Mouse (Mus musculus): Measurements from ENCODE around the gene Dclk2. TPM values are rescaled to one million over a fixed set of nuclear protein-coding genes. Genes with fewer than 3 reads are reported as not detected.

The Dclk2 gene
- polyA plus RNA-seq, 1 experiment from 2014 or later, result 5.1 TPM

- Histone ChIP-seq H3K27ac (ENCODE audit: poor library complexity, severe bottlenecking) (no peak overlapping the region), H3K9ac (no peak overlapping the region), H3K4me1 (replicated peaks) (peaks cover 9% of the 10 kb centered on the region), H3K4me2 (no peak overlapping the region), H3K27me3 (replicated peaks) (no peaks in the 10 kb centered on the region), H3K36me3 (no peaks in the 10 kb centered on the region), H3K4me3 (no peak overlapping the region), H3K9me3 (replicated peaks) (no peaks in the 10 kb centered on the region)
- 64% methylated on average over 10 of the region's 10 CpGs for WGBS
- ATAC-seq (ENCODE audit: insufficient number of reproducible peaks, low FRiP score), result no peak
Observed at GRCm38 (mm10) chr3:86862245-86862938, 58.3 kb downstream of the Dclk2 start.

- Histone ChIP-seq H3K9me3 (replicated peaks) (no peaks in the 10 kb centered on the region), H3K4me1 (replicated peaks) (peaks cover 14% of the 10 kb centered on the region), H3K4me3 (no peak overlapping the region), H3K36me3 (no peaks in the 10 kb centered on the region), H3K27me3 (replicated peaks) (no peaks in the 10 kb centered on the region), H3K9ac (no peak overlapping the region), H3K4me2 (no peak overlapping the region), H3K27ac (ENCODE audit: poor library complexity, severe bottlenecking) (no peak overlapping the region)
- WGBS, result 78% methylated on average over 2 of the region's 2 CpGs
- no peak for ATAC-seq (ENCODE audit: insufficient number of reproducible peaks, low FRiP score)
Observed at GRCm38 (mm10) chr3:86859791-86860190, 60.9 kb downstream of the Dclk2 start.

DNA sequence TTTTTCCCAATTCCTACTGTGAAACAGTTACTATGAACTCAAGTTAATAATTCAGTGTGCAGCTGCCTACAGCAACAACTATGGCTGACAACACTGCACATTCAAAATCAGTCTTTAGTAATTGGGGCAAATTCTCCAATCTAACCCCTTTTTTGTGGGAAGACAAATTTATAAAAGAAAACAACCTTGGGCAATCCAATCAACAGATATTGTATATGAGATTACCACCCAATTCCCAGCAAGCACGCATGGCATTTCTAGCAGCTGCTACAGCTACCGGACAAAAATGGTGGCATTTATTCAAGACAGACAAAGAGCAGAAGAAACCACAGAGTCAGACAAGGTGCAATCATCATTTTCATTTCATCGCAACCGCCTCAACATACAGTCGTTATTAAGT lies 62.0 kb downstream of the Dclk2 start:
- Histone ChIP-seq H3K9me3 (replicated peaks) (no peaks in the 10 kb centered on the region), H3K27me3 (replicated peaks) (no peaks in the 10 kb centered on the region), H3K9ac (no peak overlapping the region), H3K27ac (ENCODE audit: poor library complexity, severe bottlenecking) (no peak overlapping the region), H3K4me3 (no peak overlapping the region), H3K4me2 (no peak overlapping the region), H3K4me1 (replicated peaks) (peaks cover 14% of the 10 kb centered on the region), H3K36me3 (no peaks in the 10 kb centered on the region)
- ATAC-seq (ENCODE audit: insufficient number of reproducible peaks, low FRiP score), result no peak
- WGBS, result 92% methylated on average over 5 of the region's 5 CpGs

DNA sequence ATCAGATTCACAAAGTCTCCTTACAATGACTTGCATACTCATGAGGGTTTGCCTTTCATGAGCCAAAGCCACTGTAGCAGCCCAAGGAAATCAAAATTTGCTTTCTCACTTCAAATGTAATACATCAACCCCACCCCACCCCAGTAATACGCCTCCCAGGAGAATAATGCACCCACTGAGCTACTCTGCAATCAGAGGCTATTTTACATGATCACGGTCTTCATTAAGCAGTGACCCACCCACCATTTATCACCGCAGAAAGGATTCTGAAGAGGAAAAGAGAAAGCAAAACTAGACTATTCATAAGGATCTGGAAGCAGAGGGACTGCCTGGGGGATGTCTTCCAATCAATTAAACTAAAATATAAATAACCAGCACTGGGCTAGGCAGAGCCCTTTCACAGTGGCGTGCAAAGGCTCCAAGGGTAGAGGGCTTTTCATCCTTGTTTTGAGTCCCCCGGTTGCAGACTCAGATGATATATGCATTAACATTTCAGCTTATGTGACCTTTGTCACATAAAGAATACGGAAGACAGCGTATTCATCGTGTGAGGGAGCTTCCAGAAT lies 62.7 kb downstream of the Dclk2 start:
- no peaks in the 10 kb centered on the region for H3K36me3 ChIP-seq
- H3K4me1 ChIP-seq (replicated peaks), result peaks cover 7% of the 10 kb centered on the region
- H3K9me3 ChIP-seq (replicated peaks), result no peaks in the 10 kb centered on the region
- ATAC-seq (ENCODE audit: insufficient number of reproducible peaks, low FRiP score), result no peak
- H3K4me2 ChIP-seq, result no peak overlapping the region
- no peak overlapping the region for H3K9ac ChIP-seq
- H3K4me3 ChIP-seq, result no peak overlapping the region
- no peaks in the 10 kb centered on the region for H3K27me3 ChIP-seq (replicated peaks)
- no peak overlapping the region for H3K27ac ChIP-seq (ENCODE audit: poor library complexity, severe bottlenecking)
- WGBS, result 80% methylated on average over 8 of the region's 8 CpGs

GRCm38 (mm10) chr3:86852867-86853266 lies 67.8 kb downstream of the Dclk2 start:
- Histone ChIP-seq H3K9ac (no peak overlapping the region), H3K4me3 (no peak overlapping the region), H3K4me1 (replicated peaks) (peaks cover 12% of the 10 kb centered on the region), H3K27ac (ENCODE audit: poor library complexity, severe bottlenecking) (no peak overlapping the region), H3K4me2 (no peak overlapping the region), H3K27me3 (replicated peaks) (no peaks in the 10 kb centered on the region), H3K9me3 (replicated peaks) (no peaks in the 10 kb centered on the region), H3K36me3 (no peaks in the 10 kb centered on the region)
- no peak for ATAC-seq (ENCODE audit: insufficient number of reproducible peaks, low FRiP score)
- 56% methylated on average over 3 of the region's 3 CpGs for WGBS

- WGBS, result 79% methylated on average over 7 of the region's 7 CpGs
- Histone ChIP-seq H3K4me3 (no peak overlapping the region), H3K9ac (no peak overlapping the region), H3K4me2 (no peak overlapping the region), H3K27ac (ENCODE audit: poor library complexity, severe bottlenecking) (no peak overlapping the region), H3K9me3 (replicated peaks) (no peaks in the 10 kb centered on the region), H3K4me1 (replicated peaks) (peaks cover 12% of the 10 kb centered on the region), H3K36me3 (no peaks in the 10 kb centered on the region), H3K27me3 (replicated peaks) (no peaks in the 10 kb centered on the region)
- ATAC-seq (ENCODE audit: insufficient number of reproducible peaks, low FRiP score), result no peak
Observed at GRCm38 (mm10) chr3:86851131-86851530, 69.5 kb downstream of the Dclk2 start.

GRCm38 (mm10) chr3:86850394-86851030 lies 70.1 kb downstream of the Dclk2 start:
- H3K4me3 ChIP-seq, result no peak overlapping the region
- H3K36me3 ChIP-seq, result no peaks in the 10 kb centered on the region
- H3K27me3 ChIP-seq (replicated peaks), result no peaks in the 10 kb centered on the region
- peak; percentile 29; the same call in 1 of the 2 replicates for ATAC-seq (ENCODE audit: insufficient number of reproducible peaks, low FRiP score)
- peaks cover 12% of the 10 kb centered on the region for H3K4me1 ChIP-seq (replicated peaks)
- H3K27ac ChIP-seq (ENCODE audit: poor library complexity, severe bottlenecking), result no peak overlapping the region
- H3K9ac ChIP-seq, result no peak overlapping the region
- H3K4me2 ChIP-seq, result no peak overlapping the region
- 63% methylated on average over 10 of the region's 10 CpGs for WGBS
- H3K9me3 ChIP-seq (replicated peaks), result no peaks in the 10 kb centered on the region

DNA sequence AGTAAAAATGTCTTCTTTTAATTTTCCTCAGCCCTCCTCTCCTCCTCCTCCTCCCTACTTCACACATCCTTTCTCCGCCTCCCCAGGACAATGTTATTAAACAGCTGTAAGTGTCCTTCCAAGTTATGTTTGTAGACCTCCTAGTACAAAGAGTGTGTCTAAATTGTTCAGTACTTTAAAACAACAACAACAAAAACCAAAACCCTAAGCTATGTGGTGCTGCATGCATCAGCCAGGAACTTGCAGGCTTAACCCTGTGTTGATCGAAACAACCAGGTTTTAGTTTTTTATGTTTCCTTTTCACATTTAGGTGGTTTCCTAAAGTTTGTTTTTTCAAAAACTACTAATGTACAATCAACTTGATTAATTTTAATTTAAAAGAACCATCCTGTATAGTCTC lies 71.3 kb downstream of the Dclk2 start:
- Histone ChIP-seq H3K27ac (ENCODE audit: poor library complexity, severe bottlenecking) (no peak overlapping the region), H3K27me3 (replicated peaks) (no peaks in the 10 kb centered on the region), H3K9ac (no peak overlapping the region), H3K9me3 (replicated peaks) (no peaks in the 10 kb centered on the region), H3K4me1 (replicated peaks) (peaks cover 10% of the 10 kb centered on the region), H3K4me3 (no peak overlapping the region), H3K36me3 (no peaks in the 10 kb centered on the region), H3K4me2 (no peak overlapping the region)
- ATAC-seq (ENCODE audit: insufficient number of reproducible peaks, low FRiP score), result no peak
- 84% methylated on average over 2 of the region's 2 CpGs for WGBS

DNA sequence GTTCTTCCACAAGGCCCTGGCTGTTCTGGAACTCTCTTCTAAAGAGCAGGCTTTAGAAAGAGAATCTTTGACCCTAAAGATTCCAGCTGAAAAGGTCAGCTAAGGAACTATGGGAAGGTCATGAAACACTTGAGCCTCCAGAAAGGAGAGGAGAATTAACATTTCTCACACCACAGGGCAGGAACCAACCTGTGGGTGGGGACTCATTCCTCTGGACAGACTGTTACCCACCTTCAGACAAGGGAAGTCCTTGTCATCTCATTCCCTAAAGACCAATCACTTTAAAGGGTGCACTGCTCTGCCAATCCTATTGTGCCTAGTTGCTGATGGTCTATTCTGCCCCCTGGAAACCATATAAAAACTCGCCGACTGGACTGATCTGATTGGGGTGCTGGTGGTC lies 73.1 kb downstream of the Dclk2 start:
- Histone ChIP-seq H3K9me3 (replicated peaks) (no peaks in the 10 kb centered on the region), H3K9ac (no peak overlapping the region), H3K4me1 (replicated peaks) (peaks cover 10% of the 10 kb centered on the region), H3K36me3 (no peaks in the 10 kb centered on the region), H3K27ac (ENCODE audit: poor library complexity, severe bottlenecking) (no peak overlapping the region), H3K4me3 (no peak overlapping the region), H3K27me3 (replicated peaks) (no peaks in the 10 kb centered on the region), H3K4me2 (no peak overlapping the region)
- no peak for ATAC-seq (ENCODE audit: insufficient number of reproducible peaks, low FRiP score)
- 77% methylated on average over 2 of the region's 2 CpGs for WGBS

DNA sequence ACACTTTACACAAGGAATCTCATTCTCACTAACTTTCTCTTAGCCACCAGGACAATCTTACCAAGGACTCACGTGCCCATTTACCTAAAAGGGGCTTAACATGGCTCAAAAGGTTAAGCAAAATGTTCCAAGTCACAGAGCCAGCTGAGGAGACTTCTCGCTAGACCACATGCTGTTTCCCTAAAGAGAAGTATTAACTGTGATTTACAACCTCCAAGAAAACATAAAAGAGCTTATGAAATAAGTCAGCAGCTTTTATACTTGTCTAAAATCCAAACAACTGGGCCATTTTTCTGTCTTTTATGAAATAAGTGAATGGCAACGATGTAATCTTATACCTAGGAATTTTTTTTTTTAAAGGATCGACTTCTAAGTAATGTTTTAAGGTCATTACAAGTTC lies 74.6 kb downstream of the Dclk2 start:
- 0 out of 2 replicates have a peak, but pooled peaks cover 3% of the 10 kb centered on the region for H3K9me3 ChIP-seq (replicated peaks)
- H3K9ac ChIP-seq, result no peak overlapping the region
- no peaks in the 10 kb centered on the region for H3K27me3 ChIP-seq (replicated peaks)
- 49% methylated on average over 4 of the region's 4 CpGs for WGBS
- no peaks in the 10 kb centered on the region for H3K36me3 ChIP-seq
- peaks cover 10% of the 10 kb centered on the region for H3K4me1 ChIP-seq (replicated peaks)
- H3K4me2 ChIP-seq, result no peak overlapping the region
- ATAC-seq (ENCODE audit: insufficient number of reproducible peaks, low FRiP score), result no peak
- H3K27ac ChIP-seq (ENCODE audit: poor library complexity, severe bottlenecking), result no peak overlapping the region
- no peak overlapping the region for H3K4me3 ChIP-seq

DNA sequence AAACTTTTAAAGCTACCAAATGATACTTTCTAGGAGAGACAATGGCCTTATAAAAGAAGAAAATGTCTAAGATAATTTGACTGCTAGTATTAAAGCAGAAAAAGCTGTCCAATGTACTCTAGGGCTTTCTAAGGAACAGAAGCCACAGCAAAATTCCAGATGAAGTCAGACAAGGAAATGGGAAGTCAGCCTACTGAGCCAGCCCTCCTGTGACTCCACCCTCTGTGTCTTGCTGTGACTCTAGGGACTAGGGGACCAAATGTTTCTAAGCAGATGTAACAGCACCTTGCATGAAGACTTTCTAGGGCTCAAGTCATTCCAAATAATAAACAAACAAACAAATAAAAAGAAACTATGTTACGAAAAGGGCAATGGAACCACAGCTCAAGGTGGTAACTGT lies 75.1 kb downstream of the Dclk2 start:
- H3K27ac ChIP-seq (ENCODE audit: poor library complexity, severe bottlenecking), result no peak overlapping the region

More for the DNA sequence above, 75.1 kb downstream of the Dclk2 start:
- H3K27me3 ChIP-seq (replicated peaks), result no peaks in the 10 kb centered on the region
- WGBS, result 86% methylated on average over 1 of the region's 1 CpGs
- no peaks in the 10 kb centered on the region for H3K36me3 ChIP-seq
- no peak for ATAC-seq (ENCODE audit: insufficient number of reproducible peaks, low FRiP score)
- H3K4me1 ChIP-seq (replicated peaks), result peaks cover 6% of the 10 kb centered on the region
- no peak overlapping the region for H3K4me3 ChIP-seq
- 0 out of 2 replicates have a peak, but pooled peaks cover 5% of the 10 kb centered on the region for H3K9me3 ChIP-seq (replicated peaks)
- H3K4me2 ChIP-seq, result no peak overlapping the region
- no peak overlapping the region for H3K9ac ChIP-seq

Measured in heart, embryonic 12.5 days (tissue).